Mouse (Mus musculus): ENCODE data around the gene Gm7233.
"Not testable (repeated sequence)": the region's sequence is repeated elsewhere in the genome, so short reads cannot be mapped to it uniquely, and the experiment has no call there.

Gene Gm7233

GRCm38 (mm10) chr14:43179567-43179966 is at the start of gene Gm7233:
Gene Gm7233 (plus strand): TSS chr14:43179867.
- in situ Hi-C loops (cut with MboI, MseI): loop anchor here (25.0 kb wide), 1 partner anchor 1533 kb away; the partner anchor contains the start of gene Gm8257

DNA sequence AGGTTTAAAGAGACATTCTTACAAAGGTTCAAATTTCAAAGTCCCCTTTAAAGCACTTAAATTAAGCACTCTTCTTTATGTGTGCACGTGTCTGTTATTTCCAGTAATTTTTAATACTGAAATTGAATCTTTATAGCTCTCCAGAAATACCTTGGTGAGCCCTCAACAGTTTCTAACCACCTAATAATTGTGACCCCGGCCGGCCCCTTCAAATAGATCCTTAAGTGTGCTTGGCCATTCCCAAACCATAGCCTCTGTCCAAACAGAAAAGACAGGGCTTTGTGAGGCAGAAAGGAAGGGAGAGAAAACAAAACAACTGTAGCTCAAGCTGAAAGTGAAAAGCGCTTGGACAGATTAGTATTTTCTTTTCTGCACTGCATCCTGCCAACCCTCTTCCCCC is 12.5 kb upstream of the Gm7233 start:
- in situ Hi-C loops (cut with MboI, MseI): loop anchor here (10.0 to 25.0 kb wide), 2 partner anchors 82 to 1030 kb away; no protein-coding TSS in a partner anchor

GRCm38 (mm10) chr14:43167942-43168341 is 11.7 kb upstream of the Gm7233 start:
- in situ Hi-C loops (cut with MboI, MseI): loop anchor here (10.0 to 25.0 kb wide), 2 partner anchors 83 to 1031 kb away; no protein-coding TSS in a partner anchor

GRCm38 (mm10) chr14:43168573-43169170 is 11.0 kb upstream of the Gm7233 start:
- in situ Hi-C loops (cut with MboI, MseI): loop anchor here (10.0 to 25.0 kb wide), 2 partner anchors 84 to 1031 kb away; no protein-coding TSS in a partner anchor

DNA sequence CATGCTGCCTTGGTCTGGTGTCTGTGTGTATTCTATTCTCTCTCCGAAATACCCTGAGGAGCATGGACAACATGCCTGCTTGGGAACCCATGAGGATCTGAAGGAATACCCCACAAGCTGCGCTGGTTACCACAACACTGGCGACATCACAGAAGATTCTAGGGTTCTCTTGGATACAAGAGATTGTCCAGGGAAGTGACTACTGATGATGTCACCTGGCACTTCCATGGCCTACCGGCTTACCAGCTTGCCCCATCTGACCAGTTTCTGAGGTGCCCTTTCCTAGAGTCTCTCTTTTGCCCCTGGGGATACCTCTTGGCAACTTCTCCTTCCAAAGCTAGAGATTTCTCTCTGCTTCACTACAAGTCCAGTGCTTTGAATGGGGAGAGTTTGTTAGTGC is 55.5 kb downstream of the Gm7233 start, which contains the start of gene Gm8122:
Gm8122 (minus strand) TSS at position 101 of the 400 bp plus-strand sequence.
- in situ Hi-C loops (cut with MboI, MseI): not testable (repeated sequence)

Measured in T-helper 2 cell (primary cell).